Mouse (Mus musculus): ENCODE data around the gene Gm12216.

GRCm38 (mm10) chr11:53772536-53772935, 86.5 kb downstream of the Gm12216 start:
- no peak for TF ChIP-seq CTCF (IDR thresholded peaks at IDR 0.05; ENCODE audit: borderline replicate concordance, insufficient read depth, low read depth, low read length)
- TF ChIP-seq POLR2A (IDR thresholded peaks at IDR 0.05; ENCODE audit: borderline replicate concordance, insufficient read depth, low read length), result no peak

Measured in cerebellum, adult 2 months (tissue).